Mouse (Mus musculus) limb, embryonic 11.5 days (tissue): ENCODE data around the gene Rtn4rl1. TPM values are rescaled to one million over a fixed set of nuclear protein-coding genes. Genes with fewer than 3 reads are reported as not detected.

Experiments used
- ATAC-seq: fragments of 200-750 bp; cut with Nextera tagmentation; 2 replicates; pipeline ENCODE4 v1.8.0; 2017; ENCODE audit warnings: low read depth; ENCODE audit not compliant: insufficient number of reproducible peaks, low FRiP score, low TSS enrichment
- DNase-seq: peaks from one replicate; pipeline ENCODE4 v3.0.0-alpha.2; 2015; ENCODE audit warnings: low spot score
- H3K27ac ChIP-seq: fragments of 300-500 bp; sonication (generic); replicated peaks from 2 replicates; pipeline ENCODE4 v1.5.1; 2014; ENCODE audit warnings: low read depth, mild to moderate bottlenecking, low read length
- H3K27me3 ChIP-seq: fragments of 300-500 bp; sonication (generic); 2 replicates; pipeline ENCODE4 v1.6.1; 2014; ENCODE audit warnings: mild to moderate bottlenecking, low read length, mixed read lengths; ENCODE audit not compliant: control insufficient read depth, insufficient read depth
- H3K36me3 ChIP-seq: fragments of 300-500 bp; sonication (generic); 2 replicates; pipeline ENCODE4 v1.6.1; 2014; ENCODE audit warnings: mild to moderate bottlenecking, low read length, moderate library complexity, mixed read lengths; ENCODE audit not compliant: control insufficient read depth, insufficient read depth
- H3K4me1 ChIP-seq: fragments of 300-500 bp; sonication (generic); 2 replicates; pipeline ENCODE4 v1.6.1; 2014; ENCODE audit warnings: low read length, mixed read lengths; ENCODE audit not compliant: control insufficient read depth, insufficient read depth
- H3K4me2 ChIP-seq: fragments of 300-500 bp; sonication (generic); 2 replicates; pipeline ENCODE4 v1.6.1; 2014; ENCODE audit warnings: low read depth, mild to moderate bottlenecking, moderate library complexity; ENCODE audit not compliant: severe bottlenecking
- H3K4me3 ChIP-seq: fragments of 300-500 bp; sonication (generic); 2 replicates; pipeline ENCODE4 v1.5.1; 2014; ENCODE audit warnings: low read depth, low read length
- H3K9ac ChIP-seq: fragments of 300-500 bp; sonication (generic); 2 replicates; pipeline ENCODE4 v1.6.1; 2014; ENCODE audit warnings: mild to moderate bottlenecking, low read length
- H3K9me3 ChIP-seq: fragments of 300-500 bp; sonication (generic); 2 replicates; pipeline ENCODE4 v1.6.1; 2016; ENCODE audit warnings: low read length; ENCODE audit not compliant: control insufficient read depth
- WGBS: fragments of 180-500 bp; shearing (Covaris S2); extraction: QIAGEN DNeasy Blood & Tissue Kit; methylation state at CpG from one replicate; pipeline ENCODE4 v1.1.7; 2014; 5-methylcytosine and 5-hydroxymethylcytosine counted together
- polyA plus RNA-seq: library from polyadenylated mRNA; unstranded; fragments of >200 nt; fragmentation: Nextera tagmentation; extraction: Ambion mirVana; gene quantifications from 2 replicates; pipeline ENCODE4 v1.2.1, GENCODE M21; 2014

Rtn4rl1 gene
- polyA plus RNA-seq, 1 experiment from 2014 or later = 0.75 TPM

- peak overlapping the region; percentile 92 for H3K4me2 ChIP-seq
- 2% methylated on average over 68 of the region's 68 CpGs for WGBS
- H3K4me1 ChIP-seq = peaks cover 31% of the 10 kb centered on the region; the same call in 1 of the 2 replicates
- H3K9me3 ChIP-seq = no peaks in the 10 kb centered on the region
- H3K27ac ChIP-seq = no peak overlapping the region
- peaks cover 2% of the 10 kb centered on the region; the same call in 1 of the 2 replicates for H3K36me3 ChIP-seq
- peak; percentile 65 for DNase-seq
- H3K9ac ChIP-seq = peak overlapping the region; percentile 57
- no peak for ATAC-seq
- H3K27me3 ChIP-seq = peaks cover 81% of the 10 kb centered on the region
- H3K4me3 ChIP-seq = peak overlapping the region; percentile 54
Observed at GRCm38 (mm10) chr11:75166861-75167642, 26.5 kb upstream of the Rtn4rl1 start.

DNA sequence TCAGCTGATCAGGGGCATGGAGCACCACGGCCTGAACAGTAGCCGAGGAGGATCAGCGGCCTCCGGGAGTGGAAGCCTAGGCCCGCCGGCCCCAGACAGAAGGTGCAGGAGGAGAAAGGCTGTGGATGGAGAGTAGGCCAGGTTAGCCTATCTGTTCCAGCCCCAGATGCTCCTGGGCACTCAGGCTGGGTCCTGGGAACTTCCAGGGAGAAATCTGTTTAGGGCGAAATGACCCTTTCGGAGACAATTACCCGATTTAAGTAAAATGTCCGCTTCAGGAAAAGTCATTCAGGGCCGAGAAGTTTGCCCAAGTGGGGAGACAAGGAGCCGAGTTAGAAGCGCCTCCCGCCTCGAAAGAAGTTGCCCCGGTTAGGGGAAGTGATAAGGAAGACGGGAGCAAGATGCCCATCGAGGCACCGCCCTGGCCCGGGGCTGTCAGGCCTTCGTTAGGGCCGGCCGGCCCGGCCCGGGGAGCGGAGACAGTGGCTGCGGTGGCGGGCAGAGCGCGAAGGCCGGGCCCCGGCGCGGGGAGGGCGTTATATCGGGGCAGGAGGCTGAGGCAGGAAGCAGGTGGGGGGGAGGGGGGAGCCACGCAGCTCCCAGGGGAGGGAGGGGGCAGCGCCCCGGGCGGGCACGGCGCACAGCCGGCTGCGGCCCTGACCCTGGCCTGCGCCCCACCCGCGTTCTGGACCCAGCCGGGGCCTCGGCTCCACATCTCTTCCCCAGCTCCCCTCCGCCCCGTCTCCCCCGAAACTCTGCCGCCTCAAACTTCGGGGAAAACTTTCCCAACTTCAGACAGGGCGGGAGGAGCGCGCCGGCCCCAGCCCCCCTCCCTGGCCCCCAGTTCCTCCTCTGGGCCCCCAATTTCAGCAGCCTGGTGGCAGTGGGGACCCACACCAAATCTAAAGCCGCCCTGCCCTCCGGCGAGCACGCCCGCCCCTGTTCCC is 25.7 kb upstream of the Rtn4rl1 start:
- WGBS = 4% methylated on average over 48 of the region's 63 CpGs
- ATAC-seq = no peak
- Histone ChIP-seq H3K27ac (peak overlapping the region; percentile 59; the same call in 1 of the 2 replicates), H3K9ac (peak overlapping the region; percentile 68), H3K4me1 (peaks cover 38% of the 10 kb centered on the region), H3K9me3 (no peaks in the 10 kb centered on the region), H3K4me2 (peak overlapping the region; percentile 92), H3K4me3 (peak overlapping the region; percentile 54), H3K27me3 (peaks cover 90% of the 10 kb centered on the region), H3K36me3 (peaks cover 2% of the 10 kb centered on the region; the same call in 1 of the 2 replicates)
- DNase-seq = peak; percentile 57

- Histone ChIP-seq H3K9me3 (no peaks in the 10 kb centered on the region), H3K27me3 (peaks cover 96% of the 10 kb centered on the region), H3K4me1 (peaks cover 45% of the 10 kb centered on the region), H3K9ac (peak overlapping the region; percentile 68), H3K4me3 (peak overlapping the region; percentile 54), H3K36me3 (peaks cover 2% of the 10 kb centered on the region; the same call in 1 of the 2 replicates), H3K27ac (peak overlapping the region; percentile 59; the same call in 1 of the 2 replicates), H3K4me2 (peak overlapping the region; percentile 92)
- ATAC-seq (no peak), DNase-seq (peak; percentile 93)
- under 1% methylated on average over 79 of the region's 83 CpGs for WGBS
Observed at GRCm38 (mm10) chr11:75168590-75169361, 24.8 kb upstream of the Rtn4rl1 start.

DNA sequence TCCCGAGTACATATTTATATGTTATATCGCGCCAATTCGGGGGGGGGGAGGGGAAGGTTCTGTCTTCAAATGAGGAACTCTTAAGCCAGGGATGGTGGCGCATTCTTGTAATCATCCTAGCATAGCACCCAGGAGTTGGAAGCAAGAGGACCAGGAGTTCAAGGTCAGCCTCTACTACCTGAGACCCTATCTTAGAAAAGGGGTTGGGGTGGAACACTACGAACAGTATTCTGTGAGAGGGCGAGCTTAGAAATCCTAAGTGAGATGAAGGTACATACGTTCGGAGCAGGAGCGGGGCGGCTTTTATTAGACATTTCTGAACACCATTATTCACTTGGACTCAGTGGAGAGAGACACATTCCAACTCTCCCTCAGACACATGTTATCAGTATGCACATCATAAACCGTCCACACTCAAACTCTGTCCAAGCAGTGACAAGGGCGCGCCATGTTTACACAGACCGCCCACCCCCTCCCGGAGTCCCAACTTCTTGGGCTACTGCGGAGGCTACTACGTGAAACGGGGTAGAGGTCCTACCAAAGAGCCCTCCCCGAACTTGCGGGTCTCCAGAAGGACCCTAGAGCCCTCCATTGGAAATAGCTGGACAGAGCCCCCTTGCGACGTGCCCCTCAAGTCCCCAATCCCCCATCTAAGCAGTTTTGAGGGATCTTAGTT is 24.0 kb upstream of the Rtn4rl1 start, which contains the start of gene Hic1:
Gene Hic1, minus strand, starts transcription at position 115 of the 676 bp plus-strand sequence.
- 5% methylated on average over 23 of the region's 23 CpGs for WGBS

DNA sequence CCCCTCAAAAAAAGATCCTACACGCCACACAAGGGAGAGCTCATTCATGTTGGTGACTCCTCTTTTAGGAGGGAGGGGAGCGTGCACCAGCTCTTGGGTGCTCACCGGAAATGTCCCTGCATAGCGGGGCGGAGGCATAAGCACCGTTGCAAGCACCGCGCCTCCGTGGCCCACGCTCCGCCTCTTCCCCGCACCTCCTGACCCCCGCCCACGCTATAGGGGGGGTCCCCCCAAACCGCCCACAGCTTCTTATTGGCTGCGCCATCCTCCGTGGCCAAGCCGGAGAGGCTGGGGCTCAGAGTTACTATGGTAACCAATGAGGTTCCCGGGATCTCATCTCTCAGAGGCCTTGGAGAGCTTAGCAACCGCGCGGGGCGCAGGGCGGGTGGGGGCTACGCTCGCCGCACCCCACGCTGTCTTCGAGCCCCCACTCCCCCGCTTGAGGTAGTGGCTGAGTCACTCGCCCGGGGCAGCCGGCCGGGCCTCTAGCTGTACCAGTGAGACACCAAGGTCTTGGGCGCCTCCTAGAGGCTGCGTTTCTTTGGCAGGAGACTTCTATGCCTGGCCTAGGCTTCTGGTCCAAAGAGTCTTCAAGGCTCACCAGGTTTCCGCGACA is 23.3 kb upstream of the Rtn4rl1 start:
- Histone ChIP-seq H3K27me3 (peaks cover 82% of the 10 kb centered on the region), H3K4me2 (peak overlapping the region; percentile 92), H3K4me1 (peaks cover 44% of the 10 kb centered on the region), H3K9me3 (no peaks in the 10 kb centered on the region), H3K4me3 (peak overlapping the region; percentile 54), H3K27ac (no peak overlapping the region), H3K9ac (0 out of 2 replicates have a peak overlapping the region, but pooled peaks have one; percentile 7), H3K36me3 (peaks cover 2% of the 10 kb centered on the region; the same call in 1 of the 2 replicates)
- under 1% methylated on average over 38 of the region's 38 CpGs for WGBS
- peak; percentile 38; the same call in 1 of the 2 replicates for ATAC-seq
- peak; percentile 96 for DNase-seq

More for the DNA sequence above, 24.0 kb upstream of the Rtn4rl1 start, which contains the start of gene Hic1:
- peaks cover 2% of the 10 kb centered on the region; the same call in 1 of the 2 replicates for H3K36me3 ChIP-seq
- H3K27ac ChIP-seq = peak within 1 kb of the TSS; percentile 59; the same call in 1 of the 2 replicates
- H3K4me3 ChIP-seq = peak within 1 kb of the TSS; percentile 54
- peak within 1 kb of the TSS; percentile 68 for H3K9ac ChIP-seq
- no peaks in the 10 kb centered on the region for H3K9me3 ChIP-seq
- peak within 1 kb of the TSS; percentile 92 for H3K4me2 ChIP-seq
- H3K4me1 ChIP-seq = peaks cover 48% of the 10 kb centered on the region
- ATAC-seq (no peak), DNase-seq (peak; percentile 41)
- H3K27me3 ChIP-seq = peaks cover 89% of the 10 kb centered on the region

GRCm38 (mm10) chr11:75171186-75171865 is 22.3 kb upstream of the Rtn4rl1 start:
- peaks cover 35% of the 10 kb centered on the region for H3K4me1 ChIP-seq
- H3K4me2 ChIP-seq = no peak overlapping the region
- H3K9ac ChIP-seq = no peak overlapping the region
- ATAC-seq = no peak
- no peaks in the 10 kb centered on the region for H3K9me3 ChIP-seq
- peaks cover 2% of the 10 kb centered on the region; the same call in 1 of the 2 replicates for H3K36me3 ChIP-seq
- H3K27ac ChIP-seq = no peak overlapping the region
- DNase-seq = no peak
- 10% methylated on average over 17 of the region's 17 CpGs for WGBS
- H3K27me3 ChIP-seq = peaks cover 71% of the 10 kb centered on the region
- 0 out of 2 replicates have a peak overlapping the region, but pooled peaks have one; percentile 5 for H3K4me3 ChIP-seq
